Mouse (Mus musculus) WW6 (cell line): ENCODE measurements around the gene Sh2d6.
"Not testable (repeated sequence)": the region's sequence is repeated elsewhere in the genome, so short reads cannot be mapped to it uniquely, and the experiment has no call there.

Experiments
- DNase-seq: peaks from one replicate; pipeline ENCODE4 v3.0.0-alpha.2; 2013; ENCODE audit warnings: low read depth, low spot score

Sh2d6 gene

GRCm38 (mm10) chr6:72503309-72503708 lies 18.2 kb downstream of the Sh2d6 start:
- no peak for DNase-seq

GRCm38 (mm10) chr6:72498950-72499349 lies 22.6 kb downstream of the Sh2d6 start:
- DNase-seq: no peak

GRCm38 (mm10) chr6:72492892-72493291 lies 28.6 kb downstream of the Sh2d6 start:
- no peak for DNase-seq

GRCm38 (mm10) chr6:72491151-72491550 lies 30.4 kb downstream of the Sh2d6 start:
- no peak for DNase-seq

GRCm38 (mm10) chr6:72489534-72489933 lies 32.0 kb downstream of the Sh2d6 start:
- no peak for DNase-seq

GRCm38 (mm10) chr6:72488850-72489249 lies 32.7 kb downstream of the Sh2d6 start:
- no peak for DNase-seq

- no peak for DNase-seq
Observed at GRCm38 (mm10) chr6:72487282-72487681, 34.2 kb downstream of the Sh2d6 start.

GRCm38 (mm10) chr6:72486307-72486706 lies 35.2 kb downstream of the Sh2d6 start:
- DNase-seq: no peak

- no peak for DNase-seq
Observed at GRCm38 (mm10) chr6:72484887-72485286, 36.6 kb downstream of the Sh2d6 start.

- no peak for DNase-seq
Observed at GRCm38 (mm10) chr6:72482156-72482555, 39.4 kb downstream of the Sh2d6 start.

GRCm38 (mm10) chr6:72480422-72480702 lies 41.1 kb downstream of the Sh2d6 start:
- DNase-seq: no peak

GRCm38 (mm10) chr6:72479645-72480421 lies 41.7 kb downstream of the Sh2d6 start:
- DNase-seq: no peak

- not testable (repeated sequence) for DNase-seq
Observed at GRCm38 (mm10) chr6:72478691-72479090, 42.8 kb downstream of the Sh2d6 start.

- DNase-seq: no peak
Observed at GRCm38 (mm10) chr6:72477621-72478020, 43.9 kb downstream of the Sh2d6 start.

- no peak for DNase-seq
Observed at GRCm38 (mm10) chr6:72476836-72477235, 44.7 kb downstream of the Sh2d6 start.

GRCm38 (mm10) chr6:72475221-72475985 lies 46.1 kb downstream of the Sh2d6 start:
- DNase-seq: no peak

GRCm38 (mm10) chr6:72473264-72474041 lies 48.1 kb downstream of the Sh2d6 start:
- DNase-seq: no peak

GRCm38 (mm10) chr6:72466171-72466570 lies 55.3 kb downstream of the Sh2d6 start:
- no peak for DNase-seq

GRCm38 (mm10) chr6:72465361-72466157 lies 55.9 kb downstream of the Sh2d6 start:
- DNase-seq: no peak
